Mouse (Mus musculus) hindbrain, embryonic 11.5 days (tissue): ENCODE measurements around the gene Mrps14. TPM values are rescaled to one million over a fixed set of nuclear protein-coding genes. Genes with fewer than 3 reads are reported as not detected.

Source experiments
- ATAC-seq: fragments of 200-750 bp; cut with Nextera tagmentation; 2 replicates; pipeline ENCODE4 v1.8.0; 2017; ENCODE audit warnings: mild to moderate bottlenecking, moderate TSS enrichment, moderate library complexity; ENCODE audit not compliant: low FRiP score
- DNase-seq: peaks from one replicate; pipeline ENCODE4 v3.0.0-alpha.2; 2015; ENCODE audit warnings: low spot score
- H3K27ac ChIP-seq: fragments of 300-500 bp; sonication (generic); 2 replicates; pipeline ENCODE4 v1.5.1; 2014; ENCODE audit warnings: mild to moderate bottlenecking, low read depth, low read length
- H3K27me3 ChIP-seq: fragments of 300-500 bp; sonication (generic); 2 replicates; pipeline ENCODE4 v1.6.1; 2014; ENCODE audit warnings: mild to moderate bottlenecking, low read length, moderate library complexity, mixed read lengths; ENCODE audit not compliant: control insufficient read depth, insufficient read depth
- H3K36me3 ChIP-seq: fragments of 300-500 bp; sonication (generic); 2 replicates; pipeline ENCODE4 v1.6.1; 2014; ENCODE audit warnings: mild to moderate bottlenecking, low read length, moderate library complexity, mixed read lengths; ENCODE audit not compliant: control insufficient read depth, insufficient read depth
- H3K4me1 ChIP-seq: fragments of 300-500 bp; sonication (generic); replicated peaks from 2 replicates; pipeline ENCODE4 v1.6.1; 2014; ENCODE audit warnings: low read length, mixed read lengths; ENCODE audit not compliant: control insufficient read depth, insufficient read depth
- H3K4me2 ChIP-seq: fragments of 300-500 bp; sonication (generic); replicated peaks from 2 replicates; pipeline ENCODE4 v1.6.1; 2014; ENCODE audit warnings: mild to moderate bottlenecking, low read depth, low read length
- H3K4me3 ChIP-seq: fragments of 300-500 bp; sonication (generic); 2 replicates; pipeline ENCODE4 v1.5.1; 2014; ENCODE audit warnings: low read depth, low read length
- H3K9ac ChIP-seq: fragments of 300-500 bp; sonication (generic); 2 replicates; pipeline ENCODE4 v1.6.1; 2014; ENCODE audit warnings: low read depth, low read length
- H3K9me3 ChIP-seq: fragments of 300-500 bp; sonication (generic); 2 replicates; pipeline ENCODE4 v1.6.1; 2016; ENCODE audit warnings: low read length; ENCODE audit not compliant: control insufficient read depth
- WGBS: fragments of 180-500 bp; shearing (Covaris S2); extraction: QIAGEN DNeasy Blood & Tissue Kit; methylation state at CpG from one replicate; pipeline ENCODE4 v1.1.7; 2014; 5-methylcytosine and 5-hydroxymethylcytosine counted together
- polyA plus RNA-seq: library from polyadenylated mRNA; unstranded; fragments of >200 nt; fragmentation: Nextera tagmentation; extraction: Ambion mirVana; gene quantifications from 2 replicates; pipeline ENCODE4 v1.2.1, GENCODE M21; 2014

Mrps14 gene
- polyA plus RNA-seq, 1 experiment from 2014 or later: 233 TPM

DNA sequence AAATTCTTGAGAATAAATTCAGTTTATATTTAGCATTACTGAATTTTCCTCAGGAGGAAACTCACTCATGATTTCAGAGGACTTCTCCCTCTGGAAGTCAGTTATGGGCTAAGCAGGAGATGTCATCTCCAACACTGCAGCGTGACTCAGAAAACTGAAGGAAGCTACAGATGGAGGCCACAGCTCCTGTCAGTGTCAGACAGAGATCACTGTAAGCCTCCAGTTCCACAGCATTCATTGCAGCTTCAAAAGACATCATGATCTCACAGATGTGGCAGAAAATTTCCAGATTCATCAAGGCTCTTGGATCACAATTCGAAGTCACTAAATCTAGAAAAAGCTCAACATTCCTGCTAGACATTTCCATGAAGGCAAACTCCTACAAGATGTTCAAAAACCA, 43.0 kb downstream of the Mrps14 start:
- Histone ChIP-seq H3K4me1 (no peaks in the 10 kb centered on the region), H3K27me3 (no peaks in the 10 kb centered on the region), H3K4me2 (no peak overlapping the region), H3K27ac (no peak overlapping the region), H3K9ac (no peak overlapping the region), H3K36me3 (no peaks in the 10 kb centered on the region), H3K4me3 (no peak overlapping the region), H3K9me3 (no peaks in the 10 kb centered on the region)
- ATAC-seq (no peak), DNase-seq (no peak)
- 93% methylated on average over 2 of the region's 2 CpGs for WGBS

DNA sequence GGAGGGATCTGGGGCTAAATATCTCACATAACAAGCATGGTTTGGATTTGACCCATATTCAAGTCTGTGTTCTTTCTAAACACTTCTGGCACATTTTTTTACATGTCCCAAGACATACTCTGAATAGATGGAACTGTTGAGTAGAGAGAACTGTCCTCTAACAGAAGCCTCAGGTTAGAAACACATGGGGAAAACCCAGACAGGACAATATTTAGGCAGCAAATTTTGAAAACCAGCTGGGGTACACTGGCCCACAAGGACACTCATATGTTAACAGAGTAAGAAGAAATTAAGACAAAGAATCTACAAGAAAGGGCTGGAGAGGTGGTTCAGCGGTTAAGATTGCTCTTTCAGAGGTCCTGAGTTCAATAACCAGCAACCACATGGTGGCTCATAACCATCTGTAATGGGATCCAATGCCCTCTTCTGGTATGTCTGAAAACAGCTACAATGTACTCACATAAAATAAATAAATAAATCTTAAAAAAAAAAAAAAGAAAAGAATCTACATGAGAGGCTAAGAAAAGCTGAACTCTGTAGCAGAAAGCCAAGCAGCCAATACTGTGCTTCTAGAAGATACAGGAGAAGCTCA, 43.9 kb downstream of the Mrps14 start:
- H3K9me3 ChIP-seq: no peaks in the 10 kb centered on the region
- H3K4me3 ChIP-seq: no peak overlapping the region
- DNase-seq (no peak), ATAC-seq (no peak)
- H3K36me3 ChIP-seq: no peaks in the 10 kb centered on the region
- H3K27ac ChIP-seq: no peak overlapping the region
- no peak overlapping the region for H3K4me2 ChIP-seq
- no peaks in the 10 kb centered on the region for H3K4me1 ChIP-seq
- WGBS: 86% methylated on average over 1 of the region's 1 CpGs
- H3K9ac ChIP-seq: no peak overlapping the region
- H3K27me3 ChIP-seq: no peaks in the 10 kb centered on the region

GRCm38 (mm10) chr1:160240091-160240490, 45.1 kb downstream of the Mrps14 start:
- ATAC-seq (no peak), DNase-seq (no peak)
- Histone ChIP-seq H3K36me3 (no peaks in the 10 kb centered on the region), H3K27ac (no peak overlapping the region), H3K4me2 (no peak overlapping the region), H3K9ac (no peak overlapping the region), H3K4me3 (no peak overlapping the region), H3K27me3 (no peaks in the 10 kb centered on the region), H3K4me1 (no peaks in the 10 kb centered on the region), H3K9me3 (no peaks in the 10 kb centered on the region)
- 86% methylated on average over 2 of the region's 2 CpGs for WGBS

DNA sequence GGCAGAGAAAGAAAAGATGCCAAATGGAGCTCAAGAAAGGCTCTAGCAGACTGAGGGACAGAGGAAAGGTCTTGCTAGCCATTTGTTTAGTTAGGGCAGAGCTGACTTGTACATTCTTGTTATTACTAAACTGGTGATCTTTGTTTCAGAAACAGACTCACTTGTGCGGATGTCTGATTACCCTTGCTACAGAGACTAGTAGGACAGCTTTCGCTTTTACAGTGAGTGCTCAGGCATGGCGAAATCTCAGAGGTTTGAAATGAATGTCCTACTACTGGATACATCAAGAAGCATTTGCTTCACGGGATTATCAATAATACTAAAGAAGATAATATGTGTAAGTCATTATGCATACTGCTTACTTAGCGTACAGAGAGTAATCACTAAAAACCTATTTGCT, 49.7 kb downstream of the Mrps14 start:
- Histone ChIP-seq H3K27ac (no peak overlapping the region), H3K4me1 (no peaks in the 10 kb centered on the region), H3K9ac (no peak overlapping the region), H3K4me2 (no peak overlapping the region), H3K4me3 (no peak overlapping the region), H3K9me3 (no peaks in the 10 kb centered on the region), H3K36me3 (no peaks in the 10 kb centered on the region), H3K27me3 (no peaks in the 10 kb centered on the region)
- ATAC-seq (no peak), DNase-seq (no peak)
- 94% methylated on average over 5 of the region's 5 CpGs for WGBS

DNA sequence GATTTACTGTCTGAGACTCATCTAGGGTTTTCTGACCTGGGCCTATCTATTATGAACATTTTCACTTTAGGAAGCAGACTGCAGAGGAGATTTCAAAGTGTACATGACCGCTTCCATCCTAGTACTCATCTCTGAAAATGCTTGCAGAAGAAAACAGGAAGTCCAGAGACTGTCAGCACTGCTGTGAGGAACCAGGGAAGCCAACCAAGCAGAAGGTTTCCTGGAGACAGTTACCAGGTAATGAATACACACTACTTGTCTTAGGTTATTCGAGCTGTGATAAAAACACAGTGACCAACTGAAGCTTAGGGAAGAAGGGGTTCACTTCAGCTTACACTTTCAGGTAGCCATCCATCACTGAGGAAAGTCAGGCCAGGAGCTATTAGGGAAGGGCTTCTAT, 50.9 kb downstream of the Mrps14 start:
- DNase-seq (no peak), ATAC-seq (no peak)
- Histone ChIP-seq H3K27ac (no peak overlapping the region), H3K9me3 (no peaks in the 10 kb centered on the region), H3K4me3 (no peak overlapping the region), H3K27me3 (no peaks in the 10 kb centered on the region), H3K4me1 (no peaks in the 10 kb centered on the region), H3K36me3 (no peaks in the 10 kb centered on the region), H3K9ac (no peak overlapping the region), H3K4me2 (no peak overlapping the region)
- 75% methylated on average over 2 of the region's 2 CpGs for WGBS

DNA sequence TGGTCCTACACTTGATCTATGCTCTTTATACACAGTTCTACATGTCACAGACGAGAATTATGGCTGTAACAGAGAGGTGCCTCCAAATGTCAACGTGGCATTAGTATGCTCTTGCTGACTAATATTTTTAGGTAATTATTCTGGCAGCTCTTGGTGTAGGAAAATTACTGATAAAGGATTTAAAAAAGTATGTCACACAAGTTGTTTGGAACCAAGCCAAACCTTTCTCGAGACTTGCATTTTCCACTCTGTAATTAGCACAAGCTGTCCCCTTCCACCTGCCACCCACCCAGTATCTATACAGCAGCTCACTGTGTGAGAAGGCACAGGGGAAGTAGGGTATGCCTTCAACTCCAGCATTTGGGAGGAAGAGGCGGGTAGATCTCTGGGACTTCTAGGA, 51.8 kb downstream of the Mrps14 start:
- ATAC-seq: no peak
- DNase-seq: no peak
- Histone ChIP-seq H3K27ac (no peak overlapping the region), H3K4me3 (no peak overlapping the region), H3K36me3 (no peaks in the 10 kb centered on the region), H3K4me2 (no peak overlapping the region), H3K9ac (no peak overlapping the region), H3K4me1 (no peaks in the 10 kb centered on the region), H3K9me3 (no peaks in the 10 kb centered on the region), H3K27me3 (no peaks in the 10 kb centered on the region)
- 84% methylated on average over 4 of the region's 4 CpGs for WGBS

DNA sequence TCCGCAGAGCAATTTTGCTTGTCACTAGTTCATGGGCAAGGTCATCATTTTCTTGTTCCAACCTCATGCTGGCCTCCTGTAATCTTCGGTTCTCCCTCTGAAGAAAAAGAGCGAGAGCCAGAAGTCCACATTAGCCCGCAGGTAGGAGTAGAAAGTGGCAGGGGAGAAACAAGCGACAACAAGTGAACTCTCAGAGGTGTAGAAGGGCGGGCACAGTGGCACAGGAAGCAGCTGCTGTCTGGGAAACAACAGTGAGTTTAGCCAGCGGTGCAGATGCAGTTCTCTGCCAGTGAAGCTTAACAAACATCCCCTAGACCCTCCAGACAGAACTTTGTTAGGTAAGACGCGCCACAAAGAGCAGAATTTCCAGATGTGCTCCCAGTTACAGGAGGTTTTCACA, 52.5 kb downstream of the Mrps14 start:
- no peaks in the 10 kb centered on the region for H3K36me3 ChIP-seq
- DNase-seq (no peak), ATAC-seq (no peak)
- no peaks in the 10 kb centered on the region for H3K9me3 ChIP-seq
- 81% methylated on average over 9 of the region's 9 CpGs for WGBS
- H3K4me3 ChIP-seq: no peak overlapping the region
- H3K9ac ChIP-seq: no peak overlapping the region
- H3K27ac ChIP-seq: no peak overlapping the region
- H3K27me3 ChIP-seq: no peaks in the 10 kb centered on the region
- H3K4me2 ChIP-seq: no peak overlapping the region
- H3K4me1 ChIP-seq: no peaks in the 10 kb centered on the region

- no peak overlapping the region for H3K4me3 ChIP-seq
- 80% methylated on average over 3 of the region's 3 CpGs for WGBS
- no peak for ATAC-seq
Observed at GRCm38 (mm10) chr1:160249786-160250185, 54.8 kb downstream of the Mrps14 start.

GRCm38 (mm10) chr1:160250782-160251181, 55.8 kb downstream of the Mrps14 start:
- no peak for DNase-seq
- no peaks in the 10 kb centered on the region for H3K36me3 ChIP-seq
- H3K27me3 ChIP-seq: no peaks in the 10 kb centered on the region
- WGBS: 65% methylated on average over 4 of the region's 4 CpGs
- ATAC-seq: no peak
- no peak overlapping the region for H3K4me3 ChIP-seq
- H3K9ac ChIP-seq: no peak overlapping the region
- H3K4me1 ChIP-seq: no peaks in the 10 kb centered on the region
- no peak overlapping the region for H3K27ac ChIP-seq
- H3K4me2 ChIP-seq: no peak overlapping the region
- H3K9me3 ChIP-seq: no peaks in the 10 kb centered on the region

More at GRCm38 (mm10) chr1:160249786-160250185, 54.8 kb downstream of the Mrps14 start:
- H3K36me3 ChIP-seq: no peaks in the 10 kb centered on the region
- H3K9ac ChIP-seq: no peak overlapping the region
- H3K9me3 ChIP-seq: no peaks in the 10 kb centered on the region
- no peak overlapping the region for H3K27ac ChIP-seq
- no peak overlapping the region for H3K4me2 ChIP-seq
- no peaks in the 10 kb centered on the region for H3K27me3 ChIP-seq
- no peaks in the 10 kb centered on the region for H3K4me1 ChIP-seq
- DNase-seq: no peak
